Mouse (Mus musculus) small intestine, adult 2 months (tissue): ENCODE results near the gene Aftph. TPM values are rescaled to one million over a fixed set of nuclear protein-coding genes. Genes with fewer than 3 reads are reported as not detected.
"Not testable (repeated sequence)": the region's sequence is repeated elsewhere in the genome, so short reads cannot be mapped to it uniquely, and the experiment has no call there.

Experiments used
- H3K27ac ChIP-seq: fragments of 200-500 bp; 2 replicates; pipeline ENCODE4 v1.5.1; 2012; ENCODE audit warnings: low read depth, low read length, control low read depth, inconsistent platforms; ENCODE audit not compliant: insufficient read depth
- H3K27me3 ChIP-seq: fragments of 200-500 bp; 2 replicates; pipeline ENCODE4 v1.6.1; 2012; ENCODE audit warnings: mild to moderate bottlenecking, moderate library complexity, low read length, inconsistent platforms; ENCODE audit not compliant: control insufficient read depth, insufficient read depth
- H3K36me3 ChIP-seq: fragments of 200-500 bp; 2 replicates; pipeline ENCODE4 v1.6.1; 2012; ENCODE audit warnings: mild to moderate bottlenecking, low read length, control low read depth, inconsistent platforms; ENCODE audit not compliant: control insufficient read depth, insufficient read depth
- H3K4me1 ChIP-seq: fragments of 200-500 bp; 2 replicates; pipeline ENCODE4 v1.6.1; 2012; ENCODE audit warnings: low read length, inconsistent platforms, mixed read lengths; ENCODE audit not compliant: control insufficient read depth, insufficient read depth, insufficient read length
- H3K4me3 ChIP-seq: fragments of 200-500 bp; 2 replicates; pipeline ENCODE4 v1.5.1; 2012; ENCODE audit warnings: low read depth, mild to moderate bottlenecking, control low read depth, inconsistent platforms, low read length, moderate library complexity
- CTCF ChIP-seq: fragments of 200-500 bp; IDR thresholded peaks from 2 replicates; pipeline ENCODE4 v1.5.1; 2012; ENCODE audit warnings: low read depth, mild to moderate bottlenecking, control low read depth, inconsistent platforms, low read length, moderate library complexity, mixed read lengths; ENCODE audit not compliant: insufficient replicate concordance, insufficient read length; ENCODE audit errors: extremely low read depth
- POLR2A ChIP-seq: fragments of 200-500 bp; IDR thresholded peaks from 2 replicates; pipeline ENCODE4 v1.6.1; 2012; ENCODE audit warnings: low read depth, mild to moderate bottlenecking, control low read depth, inconsistent platforms, low read length, moderate library complexity
- WGBS: fragments of 180-500 bp; shearing (Covaris S2); methylation state at CpG from one replicate; pipeline ENCODE4 v1.1.7; 2018; 5-methylcytosine and 5-hydroxymethylcytosine counted together
- polyA plus RNA-seq: library from polyadenylated mRNA; depleted of rRNA; stranded (reverse); fragments of >200 nt; gene quantifications from 2 replicates; pipeline ENCODE4 v1.2.3, GENCODE M21; 2012

Aftph gene
- polyA plus RNA-seq, 1 experiment = 48.0 TPM

DNA sequence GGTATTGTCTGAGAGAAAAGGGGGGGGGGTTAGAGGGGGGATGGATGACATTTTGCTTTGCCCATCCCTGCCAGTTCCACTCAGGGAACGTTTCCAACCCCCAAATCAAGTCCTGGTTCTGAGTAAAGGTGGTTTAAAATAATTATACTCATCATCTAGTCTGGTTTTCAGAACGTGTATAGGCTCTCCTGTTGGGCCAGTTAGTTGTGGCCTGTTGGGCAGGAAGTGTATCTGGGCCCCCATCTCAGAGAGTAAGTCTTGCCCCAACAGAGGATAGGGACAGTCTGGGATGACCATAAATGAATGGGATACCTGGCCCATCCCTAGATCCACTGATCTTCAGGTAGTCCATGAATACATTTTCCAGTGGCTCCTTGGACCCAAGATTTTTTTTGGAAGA lies 41.2 kb upstream of the Aftph start:
- no peaks in the 10 kb centered on the region for H3K27me3 ChIP-seq
- H3K27ac ChIP-seq = no peak overlapping the region
- no peaks in the 10 kb centered on the region for H3K36me3 ChIP-seq
- H3K4me3 ChIP-seq = no peak overlapping the region
- 75% methylated on average over 2 of the region's 2 CpGs for WGBS
- peaks cover 5% of the 10 kb centered on the region; the same call in 1 of the 2 replicates for H3K4me1 ChIP-seq
- TF ChIP-seq CTCF (no peak), POLR2A (no peak)

DNA sequence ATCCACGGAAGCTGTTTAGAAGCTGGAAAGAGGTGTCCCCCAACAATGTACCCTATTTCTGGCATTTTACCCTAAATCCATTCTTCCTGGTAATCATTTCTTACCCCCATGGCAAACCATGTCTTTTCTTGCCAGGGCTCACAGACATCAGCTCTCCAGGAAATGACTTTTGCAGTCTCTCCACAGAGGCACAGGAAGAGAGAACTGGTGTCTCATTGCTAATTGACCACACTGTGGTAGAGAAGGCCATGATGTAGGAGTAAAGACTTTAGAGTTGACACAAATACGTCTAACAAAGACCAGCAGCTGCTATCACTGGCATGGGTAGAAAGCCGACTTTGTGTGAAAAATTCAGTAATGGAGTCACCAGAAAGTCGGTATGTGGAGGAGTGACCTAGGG lies 38.9 kb upstream of the Aftph start:
- Histone ChIP-seq H3K36me3 (no peaks in the 10 kb centered on the region), H3K4me3 (no peak overlapping the region), H3K27ac (no peak overlapping the region), H3K4me1 (peaks cover 6% of the 10 kb centered on the region; the same call in 1 of the 2 replicates), H3K27me3 (no peaks in the 10 kb centered on the region)
- WGBS = 77% methylated on average over 4 of the region's 4 CpGs
- no peak for TF ChIP-seq POLR2A
- TF ChIP-seq CTCF = no peak

DNA sequence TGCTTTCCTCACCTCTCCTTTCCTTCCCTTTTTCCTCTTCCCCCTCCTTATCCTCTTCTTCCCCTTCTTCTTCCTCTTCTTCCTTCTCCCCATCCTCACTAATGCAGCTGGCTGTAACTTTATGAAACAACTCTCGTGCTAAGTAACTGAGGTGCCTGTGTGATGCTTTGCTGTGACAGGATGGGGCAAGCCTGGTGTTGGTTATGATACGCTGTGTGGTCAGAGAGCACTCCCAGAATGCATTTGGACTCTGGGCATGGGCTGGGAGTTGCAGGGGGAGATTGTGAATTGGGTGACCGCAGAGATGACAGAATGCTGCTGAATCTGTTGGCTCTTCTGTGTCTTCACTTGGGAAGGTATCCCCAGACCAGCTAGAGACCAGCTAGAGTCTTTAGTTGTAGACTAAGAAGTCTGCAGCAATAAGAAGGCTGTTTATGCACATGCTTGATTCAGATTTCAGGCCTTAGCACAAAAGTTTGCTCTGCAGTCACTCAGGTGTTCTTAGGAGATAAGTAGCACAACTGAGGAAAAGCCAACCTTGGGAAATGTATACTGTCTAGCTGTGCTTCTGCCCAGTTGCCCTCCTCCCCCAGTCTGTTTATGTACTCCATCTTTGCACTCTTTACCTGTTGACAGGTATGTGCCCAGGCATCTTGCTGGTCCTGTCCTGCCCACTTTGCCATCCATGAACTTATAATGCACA lies 37.6 kb upstream of the Aftph start:
- Histone ChIP-seq H3K36me3 (no peaks in the 10 kb centered on the region), H3K4me3 (no peak overlapping the region), H3K27me3 (no peaks in the 10 kb centered on the region), H3K4me1 (peaks cover 6% of the 10 kb centered on the region; the same call in 1 of the 2 replicates), H3K27ac (no peak overlapping the region)
- no peak for TF ChIP-seq POLR2A
- no peak for TF ChIP-seq CTCF
- WGBS = 89% methylated on average over 3 of the region's 3 CpGs

DNA sequence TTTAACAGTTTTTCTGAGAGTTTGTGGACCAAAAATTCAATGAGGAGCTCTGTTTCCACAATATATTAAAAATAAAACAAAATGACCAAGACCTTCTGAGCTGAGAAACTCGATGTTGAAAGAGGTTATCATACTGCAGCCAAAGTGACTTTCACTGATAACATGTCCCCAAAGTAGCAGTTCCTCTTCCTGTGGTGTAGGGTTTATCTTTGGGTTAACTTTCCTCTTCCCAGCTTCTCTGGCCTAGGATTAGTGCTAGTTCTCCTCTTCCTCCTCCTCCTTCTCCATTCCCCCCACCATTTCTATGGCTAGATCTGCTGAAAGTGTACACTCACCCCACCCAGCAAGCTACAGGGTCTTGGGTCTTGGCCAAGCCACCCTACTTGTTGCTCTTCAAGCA lies 36.9 kb upstream of the Aftph start:
- 37% methylated on average over 1 of the region's 1 CpGs for WGBS
- TF ChIP-seq POLR2A (no peak), CTCF (no peak)
- Histone ChIP-seq H3K36me3 (no peaks in the 10 kb centered on the region), H3K27ac (no peak overlapping the region), H3K4me1 (peaks cover 6% of the 10 kb centered on the region; the same call in 1 of the 2 replicates), H3K4me3 (no peak overlapping the region), H3K27me3 (no peaks in the 10 kb centered on the region)

DNA sequence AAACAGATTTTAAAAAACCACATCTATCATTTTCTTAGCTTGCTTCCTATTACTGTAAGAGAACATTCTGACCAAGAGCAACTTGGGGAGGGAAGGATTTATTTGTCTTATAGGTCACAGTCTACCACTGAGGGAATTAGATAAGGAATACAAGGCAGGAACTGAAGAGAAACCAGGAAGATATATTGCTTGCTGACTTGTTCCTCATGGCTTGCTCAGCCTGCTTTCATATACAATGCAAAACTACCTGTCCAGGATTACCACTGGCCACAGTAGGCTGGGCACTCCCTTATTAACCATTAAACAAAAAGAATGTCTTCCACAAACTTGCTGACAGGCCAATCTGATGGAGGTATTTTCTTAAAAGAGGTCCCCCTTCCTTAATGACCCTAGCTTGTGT lies 35.3 kb upstream of the Aftph start:
- TF ChIP-seq CTCF (no peak), POLR2A (no peak)
- no peaks in the 10 kb centered on the region for H3K27me3 ChIP-seq

DNA sequence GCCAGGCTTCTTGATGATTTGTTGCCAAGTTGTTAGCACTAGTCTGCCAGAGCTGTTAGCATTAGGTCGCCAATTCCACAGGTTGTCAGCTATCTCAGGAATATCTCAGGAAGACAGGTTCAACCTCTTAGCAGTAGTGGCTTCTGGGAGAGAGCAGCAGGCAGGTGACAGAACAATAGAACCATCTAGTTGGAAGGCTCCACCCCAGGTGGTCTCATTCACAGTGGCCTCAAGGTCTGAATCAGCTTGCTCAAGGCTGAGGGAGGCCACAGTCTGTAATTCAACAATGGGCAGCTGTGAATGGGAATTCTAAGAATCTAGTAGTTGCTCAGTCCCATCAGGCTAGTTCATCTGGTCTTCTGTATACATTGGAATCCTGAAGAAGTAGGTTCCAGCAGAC lies 31.3 kb upstream of the Aftph start:
- no peak for TF ChIP-seq POLR2A
- TF ChIP-seq CTCF = no peak
- no peak overlapping the region for H3K27ac ChIP-seq
- 33% methylated on average over 1 of the region's 1 CpGs for WGBS

More for the DNA sequence above, 35.3 kb upstream of the Aftph start:
- Histone ChIP-seq H3K27ac (no peak overlapping the region), H3K4me3 (no peak overlapping the region), H3K36me3 (no peaks in the 10 kb centered on the region), H3K4me1 (peaks cover 1% of the 10 kb centered on the region; the same call in 1 of the 2 replicates)

DNA sequence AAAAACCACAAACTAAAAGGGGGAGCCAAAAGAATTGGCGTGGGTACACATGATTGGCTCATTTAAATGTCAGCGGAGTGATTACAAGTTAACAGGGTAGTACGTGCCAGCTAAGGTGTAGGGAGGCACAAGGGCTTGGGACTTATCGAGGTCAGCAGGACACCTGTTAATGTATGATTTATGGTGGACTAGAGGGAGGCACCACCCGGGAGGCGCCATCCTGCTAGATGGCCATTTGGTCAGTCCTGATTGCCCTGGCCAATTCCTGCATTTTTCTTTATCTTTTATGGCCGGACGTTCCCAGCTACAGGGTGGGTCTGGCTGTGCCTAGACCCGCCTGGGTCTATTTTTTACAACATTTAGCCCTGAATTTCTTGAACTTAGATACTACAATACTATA lies 30.4 kb upstream of the Aftph start:
- not testable (repeated sequence) for H3K4me1 ChIP-seq, H3K27ac ChIP-seq, H3K27me3 ChIP-seq, H3K4me3 ChIP-seq, H3K36me3 ChIP-seq
- 52% methylated on average over 9 of the region's 9 CpGs for WGBS

More for the DNA sequence above, 31.3 kb upstream of the Aftph start:
- peaks cover 1% of the 10 kb centered on the region; the same call in 1 of the 2 replicates for H3K4me1 ChIP-seq
- no peaks in the 10 kb centered on the region for H3K27me3 ChIP-seq
- no peak overlapping the region for H3K4me3 ChIP-seq
- no peaks in the 10 kb centered on the region for H3K36me3 ChIP-seq

DNA sequence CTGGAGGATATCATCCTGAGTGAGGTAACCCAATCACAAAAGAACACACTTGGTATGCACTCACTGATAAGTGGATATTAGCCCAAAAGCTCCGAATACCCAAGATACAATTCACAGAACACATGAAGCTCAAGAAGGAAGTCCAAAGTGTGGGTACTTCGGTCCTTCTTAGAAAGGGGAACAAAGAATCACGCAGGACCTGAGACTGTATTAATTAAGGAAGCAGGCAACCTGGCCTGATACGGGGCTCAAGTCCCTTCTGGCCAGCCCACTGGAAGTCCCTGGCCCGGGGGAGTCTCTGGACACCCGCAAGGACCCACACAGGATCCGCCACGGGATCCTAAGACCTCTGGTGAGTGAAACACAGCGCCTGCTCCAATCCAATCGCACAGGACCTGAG lies 20.6 kb upstream of the Aftph start:
- H3K36me3 ChIP-seq, H3K27ac ChIP-seq, H3K27me3 ChIP-seq, H3K4me3 ChIP-seq, H3K4me1 ChIP-seq: not testable (repeated sequence)
- WGBS = 86% methylated on average over 10 of the region's 10 CpGs
